10 mouse cellular contexts compared by ENCODE assay signal in the genomic region with DNA sequence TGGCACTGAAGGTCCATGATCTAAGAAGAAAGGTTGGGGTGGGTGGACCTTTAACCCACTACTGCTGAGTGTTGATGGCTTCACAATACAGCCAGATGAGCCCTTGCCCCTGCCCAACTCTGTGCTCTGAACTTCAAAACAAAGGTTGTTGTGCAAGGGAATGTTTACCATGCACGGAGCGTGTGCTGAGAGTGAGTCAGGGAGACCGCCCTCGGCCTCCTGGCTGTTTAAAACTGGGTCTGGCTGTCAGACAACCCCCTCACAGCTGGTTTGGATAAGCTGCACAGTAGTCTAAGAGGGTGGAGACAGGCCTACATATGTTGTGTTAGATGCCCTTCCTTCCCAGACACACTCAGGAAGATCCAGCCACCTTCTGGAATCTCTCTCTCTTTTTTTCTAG. TPM values are rescaled to one million over a fixed set of nuclear protein-coding genes. Genes with fewer than 3 reads are reported as not detected.
A peak's percentile ranks its signal among the peaks of the same experiment; 100 is the strongest.
DNase-seq lines count a peak whose midpoint lies in the region; ATAC-seq lines count a peak whose summit lies in the region.
"Had no signal": no experiment of that assay in that cellular context is flagged by ENCODE, and none has a peak within 500 bp of the region (broad histone marks: within the 10 kb centered on the region; RNA-seq: fewer than 3 reads in every experiment).

No protein-coding gene starts in this region.

- H3K4me2 ChIP-seq in liver, embryonic 13.5 days = no peak overlapping the region

- no peak overlapping the region for H3K4me3 ChIP-seq in liver, embryonic 13.5 days (replicated peaks)

- no peak overlapping the region for H3K9ac ChIP-seq in liver, embryonic 13.5 days

- H3K4me1 ChIP-seq in liver, embryonic 13.5 days (replicated peaks) = no peaks in the 10 kb centered on the region; the same call in 1 of the 2 replicates

- H3K27me3 ChIP-seq in liver, embryonic 13.5 days = no peaks in the 10 kb centered on the region
- H3K27me3 ChIP-seq: Patski had no signal

- no peaks in the 10 kb centered on the region for H3K9me3 ChIP-seq in liver, embryonic 13.5 days (replicated peaks)

- H3K36me3 ChIP-seq in liver, embryonic 13.5 days = no peaks in the 10 kb centered on the region

- H3K27ac ChIP-seq in liver, embryonic 13.5 days = no peak overlapping the region

- intact Hi-C loops in left cerebral cortex, postnatal 4 days (cut with DNase I) = no loop called here

- 72% methylated on average over 4 of the region's 4 CpGs for WGBS in liver, embryonic 13.5 days (ENCODE audit: insufficient replicate concordance)

- peak; percentile 29; the same call in 1 of the 2 replicates for ATAC-seq in liver, embryonic 13.5 days (ENCODE audit: low read depth)
- no peak for ATAC-seq in granulocyte monocyte progenitor cell, adult 5-6 weeks (replicated peaks; ENCODE audit: poor library complexity, severe bottlenecking)
- ATAC-seq: Patski had no signal

- DNase-seq in left cerebral cortex, adult 11 months (ENCODE audit: low spot score) = peak; percentile 34
- DNase-seq in left cerebral cortex, postnatal 4 days = no peak
- peak; percentile 49 for DNase-seq in embryo, embryonic 11 days
- peak; percentile 62 for DNase-seq in forelimb bud, embryonic 11.5 days (ENCODE audit: low read depth, low spot score)
- DNase-seq in liver, embryonic 13.5 days = no peak
- no peak for DNase-seq in Muller cell, postnatal 12 days (ENCODE audit: inconsistent ontology term)
- no peak for DNase-seq in testis, postnatal 14 days (ENCODE audit: low spot score)
- DNase-seq: gastrocnemius, postnatal 14 days had no signal

RNA-seq across cellular contexts. Expression of gene Naa20, which starts 51.1 kb away (rescaled TPM):
- 10 to 100 TPM; 60.9 to 67.9 TPM for total RNA-seq in left cerebral cortex, postnatal 4 days (2021)
- polyA plus RNA-seq in liver, embryonic 13.5 days (2015; fragmentation: Nextera tagmentation; extraction: Ambion mirVana) = 76.7 and 82.1 TPM in 2 replicates
- total RNA-seq in granulocyte monocyte progenitor cell, adult 5-6 weeks (2014; fragmentation: Nextera tagmentation) = 79.6 and 85.0 TPM in 2 replicates
- 82.3 and 102 TPM in 2 replicates for total RNA-seq in granulocyte monocyte progenitor cell, adult 5-6 weeks (2017)

Comparison
In these comparisons a context has a peak if more than half of its experiments do, and no peak if none do; other contexts are left out.
1. DNase-seq: peak in left cerebral cortex, adult 11 months (single experiment), embryo, embryonic 11 days (single experiment) and forelimb bud, embryonic 11.5 days (single experiment); none in left cerebral cortex, postnatal 4 days (single experiment), liver, embryonic 13.5 days (single experiment), Muller cell, postnatal 12 days (single experiment) and testis, postnatal 14 days (single experiment).